Mouse (Mus musculus) left cerebral cortex, adult 8-10 months (tissue): ENCODE data around the gene Rcc1l. TPM values are rescaled to one million over a fixed set of nuclear protein-coding genes. Genes with fewer than 3 reads are reported as not detected.

Source experiments
- DNase-seq, 2 experiments: peaks; one replicate each; pipeline ENCODE4 v3.0.0; 2022; ENCODE audit warnings: low spot score in 2 of 2
- total RNA-seq, 4 experiments: library from RNA; stranded (reverse); gene quantifications; 2 replicates each; pipeline ENCODE4 v1.2.4; 2022

Rcc1l gene
- total RNA-seq, 4 experiments from 2014 or later = 15.5 to 21.2 (median 16.8) TPM

DNA sequence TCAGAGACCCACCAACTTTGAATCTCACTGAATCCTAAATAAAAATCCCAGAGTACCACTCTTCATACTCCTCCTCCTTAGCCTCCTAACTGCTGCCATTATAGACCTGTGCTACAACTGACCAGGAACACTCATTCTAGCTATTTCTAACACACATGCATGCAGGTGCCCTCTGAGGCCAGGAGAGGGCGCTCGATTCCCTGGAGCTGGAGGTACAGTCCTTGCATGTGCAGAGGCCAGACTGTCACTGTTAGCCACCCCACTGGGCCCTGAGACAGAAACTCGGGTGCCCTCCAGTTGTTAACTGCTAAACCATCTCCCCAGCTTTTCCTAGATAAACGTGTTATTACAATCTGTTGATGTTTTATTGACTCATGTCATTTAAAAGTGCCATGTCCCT lies 3.4 kb downstream of the Rcc1l start:
- DNase-seq = no peak

DNA sequence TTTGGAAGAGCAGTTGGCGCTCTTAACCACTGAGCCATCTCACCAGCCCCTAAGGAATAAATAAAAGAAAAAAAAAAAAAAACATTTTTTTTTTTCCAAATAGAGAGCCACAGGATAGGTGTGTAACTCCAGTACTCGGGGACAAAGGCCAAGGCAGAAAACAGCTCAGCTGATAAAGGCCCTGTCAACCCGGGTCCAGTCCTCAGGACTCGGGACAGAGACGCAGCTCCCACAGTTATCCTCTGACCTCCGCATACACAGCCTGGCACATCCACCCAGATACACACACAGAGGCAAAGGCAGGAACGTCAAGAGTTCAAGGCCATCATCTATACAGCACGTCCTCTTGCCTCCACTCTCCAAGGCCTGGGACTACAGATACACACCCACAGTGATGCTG lies 6.4 kb downstream of the Rcc1l start:
- no peak for DNase-seq

DNA sequence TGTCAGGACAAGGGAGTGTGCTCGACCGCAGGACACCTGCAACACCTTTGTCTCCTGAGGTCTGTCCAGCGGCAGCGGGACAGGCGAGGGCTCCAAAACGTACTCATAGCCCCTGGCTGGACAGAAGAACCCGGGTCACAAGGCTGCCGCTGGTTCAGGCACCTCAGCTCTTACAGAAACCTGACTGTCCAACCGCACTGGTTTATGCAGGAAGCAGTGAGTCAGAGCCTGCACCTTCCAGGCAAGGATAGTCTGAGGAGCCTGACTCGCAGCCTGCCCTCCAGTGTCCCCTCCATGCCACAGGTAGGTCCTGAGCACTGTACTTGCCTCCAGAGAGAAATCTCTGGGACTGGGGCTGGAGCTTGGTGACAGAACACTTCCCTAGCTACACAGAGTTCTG lies 7.3 kb downstream of the Rcc1l start:
- DNase-seq = no peak

DNA sequence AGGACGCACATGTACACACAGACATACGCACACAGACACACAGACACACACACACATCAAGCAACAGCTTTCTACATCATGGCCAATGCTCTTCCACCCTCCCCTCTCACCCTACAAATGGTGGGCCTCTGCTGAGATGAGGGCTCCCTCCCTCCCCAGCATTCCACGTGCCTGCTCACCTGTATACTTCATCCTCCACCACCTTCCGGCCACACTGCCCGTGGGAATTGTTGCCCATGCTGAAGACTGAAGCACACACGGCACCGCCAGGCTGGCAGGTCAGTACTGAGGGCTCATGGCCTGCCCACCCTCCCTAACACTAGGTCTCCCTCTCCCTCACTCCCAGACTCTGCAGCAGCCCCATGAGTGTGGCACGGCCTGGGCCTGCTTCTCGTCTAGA lies 8.5 kb downstream of the Rcc1l start:
- no peak for DNase-seq

DNA sequence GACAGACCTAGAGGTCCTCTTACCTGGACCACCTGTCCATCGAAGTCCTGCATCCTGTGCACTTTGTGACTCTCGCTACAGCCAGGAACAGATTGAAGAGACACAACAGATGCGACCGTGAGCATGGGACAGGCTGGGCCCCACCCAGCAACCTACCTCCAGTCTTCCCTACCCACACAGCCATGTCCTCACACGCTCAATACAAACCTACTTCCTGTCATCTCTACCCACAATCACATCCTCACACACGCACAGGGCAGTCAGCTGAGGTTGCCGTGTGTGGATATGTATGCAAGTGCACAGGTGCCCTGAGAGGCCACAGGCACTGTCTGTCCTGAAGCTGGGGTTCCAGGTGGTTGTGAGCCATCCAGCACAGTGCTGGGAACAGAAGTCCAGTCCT lies 9.9 kb downstream of the Rcc1l start:
- no peak for DNase-seq

DNA sequence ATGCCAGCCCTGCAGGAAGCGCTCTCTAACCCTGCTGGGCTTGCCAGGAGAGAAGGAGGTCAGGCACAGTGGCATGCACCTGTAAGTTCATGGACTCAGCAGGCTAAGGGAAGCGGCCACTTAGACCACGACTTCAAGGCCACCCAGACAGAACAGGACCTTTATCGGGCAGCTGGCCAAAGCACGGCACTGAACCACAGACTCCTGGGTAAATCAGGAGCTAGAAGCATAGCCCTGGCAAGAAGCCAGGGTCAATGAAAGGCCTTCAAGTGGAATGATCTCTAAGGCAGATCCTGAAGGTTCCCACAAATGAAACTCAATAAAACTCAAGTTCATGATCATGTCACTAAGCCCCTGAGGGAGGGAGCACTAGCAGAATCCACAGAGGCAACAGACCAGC lies 11.9 kb downstream of the Rcc1l start:
- DNase-seq = no peak

DNA sequence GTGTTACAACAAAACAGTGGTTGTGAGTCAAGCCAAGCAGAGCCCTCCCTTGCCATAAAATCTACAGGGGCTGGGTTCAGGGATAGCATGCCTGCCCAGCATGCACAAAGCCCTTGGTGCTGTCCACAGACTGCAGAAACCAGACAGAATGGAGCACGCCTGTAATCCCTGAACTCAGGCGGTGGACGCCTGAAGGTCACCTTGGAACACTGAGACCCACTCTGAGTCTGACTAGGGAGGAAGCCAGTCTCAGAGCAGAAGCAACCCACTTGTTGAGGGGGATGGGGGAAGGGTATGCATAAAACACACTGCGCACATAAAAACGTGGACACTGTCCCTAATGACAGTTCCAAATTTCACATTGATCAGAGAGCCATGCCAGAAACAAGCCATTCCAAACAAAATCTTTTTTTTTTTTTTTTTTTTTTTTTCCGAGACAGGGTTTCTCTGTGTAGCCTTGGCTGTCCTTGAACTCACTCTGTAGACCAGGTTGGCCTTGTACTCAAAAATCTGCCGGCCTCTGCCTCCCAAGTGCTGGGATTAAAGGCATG lies 20.6 kb downstream of the Rcc1l start:
- DNase-seq = no peak

DNA sequence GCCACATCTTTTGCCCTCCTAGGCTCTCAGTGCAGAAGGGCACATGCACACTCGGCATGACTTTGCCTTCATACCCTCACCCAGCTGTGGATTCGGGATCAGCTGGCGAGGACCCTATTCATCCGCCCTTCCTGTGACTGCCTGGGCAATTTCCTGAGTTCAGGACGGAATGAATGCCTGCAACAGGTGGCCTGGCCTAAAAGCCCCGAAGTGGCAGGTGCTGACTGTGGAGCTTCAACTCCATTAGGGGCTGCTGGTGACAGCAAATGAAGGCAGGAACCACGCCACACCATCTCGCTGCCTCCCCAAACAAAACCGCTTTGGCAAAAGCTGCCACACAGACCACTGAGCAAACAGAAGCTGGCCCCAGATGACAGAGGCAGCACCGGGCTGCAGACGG lies 24.7 kb downstream of the Rcc1l start:
- DNase-seq = no peak

DNA sequence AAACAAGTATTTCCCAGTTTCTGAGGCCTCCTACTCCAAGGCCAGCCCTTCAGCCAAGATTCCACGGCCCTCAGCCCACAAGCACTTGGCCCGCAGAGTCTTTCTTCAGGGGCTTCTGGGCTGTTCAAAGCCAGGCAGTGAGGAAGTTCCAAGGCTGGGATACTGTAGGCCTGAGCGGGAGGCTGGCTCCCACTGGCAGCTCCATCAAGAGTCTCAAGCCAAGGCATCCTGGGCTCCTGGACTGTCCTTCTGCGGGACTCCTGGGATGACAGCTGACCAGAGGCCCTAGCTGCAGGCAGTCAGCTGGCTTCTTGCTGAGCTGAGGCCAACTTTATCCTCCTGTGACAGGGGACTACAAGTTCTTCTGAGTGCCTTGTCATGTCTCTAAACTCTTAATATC lies 28.4 kb downstream of the Rcc1l start:
- no peak for DNase-seq

DNA sequence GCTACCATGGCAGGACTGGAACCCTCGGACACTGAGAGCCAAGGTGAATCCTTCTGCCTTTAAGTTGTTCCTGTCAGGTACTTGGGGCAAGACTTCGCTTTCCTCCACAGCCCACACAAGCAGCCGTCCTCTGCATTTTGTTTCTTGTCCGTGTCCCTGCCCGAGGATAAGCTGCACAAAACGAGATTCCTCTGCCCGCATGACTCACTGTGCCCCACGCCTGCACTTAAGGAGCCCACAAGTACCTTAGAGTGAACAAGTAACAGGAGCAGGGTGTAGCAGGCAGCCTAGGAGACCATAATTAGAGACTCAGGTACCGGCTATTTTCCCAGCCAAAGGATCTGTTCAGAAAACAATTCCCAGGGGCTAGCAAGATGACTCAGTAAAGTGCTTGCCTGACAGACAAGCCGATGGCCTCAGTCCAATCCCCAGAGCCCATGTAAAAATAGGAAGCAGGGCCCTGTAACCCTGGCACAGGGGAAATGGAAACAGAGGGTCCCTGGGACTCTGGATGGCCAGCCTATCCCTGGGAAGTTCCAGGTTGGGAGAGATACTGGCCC lies 29.3 kb downstream of the Rcc1l start:
- DNase-seq = no peak

DNA sequence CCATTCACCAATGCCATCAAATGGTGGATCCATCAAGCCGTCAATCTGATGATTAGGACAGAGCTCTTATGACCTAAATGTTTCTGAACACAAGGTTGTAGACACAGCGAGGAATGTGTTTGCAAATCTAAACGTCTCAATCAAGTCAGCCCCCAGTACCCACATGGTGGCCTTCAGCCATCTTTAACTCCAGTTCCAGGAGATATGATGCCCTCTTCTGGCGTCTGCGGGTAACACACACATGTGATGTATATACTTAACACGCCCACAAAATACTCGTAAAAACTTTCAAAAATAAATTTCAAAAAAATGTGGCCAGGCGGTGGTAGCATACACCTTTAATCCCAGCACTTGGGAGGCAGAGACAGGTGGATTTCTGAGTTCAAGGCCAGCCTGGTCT lies 31.6 kb downstream of the Rcc1l start:
- no peak for DNase-seq

DNA sequence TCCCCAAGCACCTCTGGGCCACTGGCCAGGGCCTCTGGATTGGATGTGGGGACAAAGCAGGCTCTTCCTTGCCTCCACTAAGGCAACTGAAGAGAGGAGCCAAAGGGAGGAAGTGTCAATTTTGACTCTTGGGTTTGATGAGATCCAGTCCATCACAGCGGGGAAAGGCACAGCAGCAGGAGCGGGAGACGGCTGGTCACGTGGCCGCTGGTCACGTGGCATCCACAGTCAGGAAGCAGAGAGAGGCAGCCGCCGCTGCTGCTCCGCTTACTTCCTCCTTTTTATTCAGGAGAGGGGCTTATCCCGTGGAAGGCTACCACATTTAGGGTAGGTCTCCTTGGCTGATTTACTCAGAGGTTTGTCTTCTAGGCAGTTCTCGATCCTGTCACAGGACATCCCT lies 34.2 kb downstream of the Rcc1l start:
- no peak for DNase-seq

DNA sequence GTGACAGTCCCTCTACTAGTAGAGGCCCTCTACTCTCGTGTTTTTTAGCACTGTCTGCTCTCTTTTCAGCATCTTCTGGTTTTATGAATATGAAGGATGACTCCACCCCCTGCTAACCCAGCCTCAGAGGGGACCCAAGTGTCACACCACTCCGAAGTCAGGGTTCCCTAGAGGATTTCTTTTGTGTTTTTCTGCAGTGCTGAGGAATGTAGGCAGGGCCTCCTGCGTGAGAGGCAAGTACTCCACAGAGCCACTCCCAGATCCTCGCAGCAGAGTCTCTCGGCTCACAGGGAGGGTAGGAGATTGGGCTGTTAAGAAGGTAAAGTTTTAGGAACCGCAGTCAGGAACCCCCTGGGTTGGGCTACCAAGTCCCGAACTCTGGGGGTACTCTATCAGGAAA lies 35.3 kb downstream of the Rcc1l start:
- DNase-seq = no peak

DNA sequence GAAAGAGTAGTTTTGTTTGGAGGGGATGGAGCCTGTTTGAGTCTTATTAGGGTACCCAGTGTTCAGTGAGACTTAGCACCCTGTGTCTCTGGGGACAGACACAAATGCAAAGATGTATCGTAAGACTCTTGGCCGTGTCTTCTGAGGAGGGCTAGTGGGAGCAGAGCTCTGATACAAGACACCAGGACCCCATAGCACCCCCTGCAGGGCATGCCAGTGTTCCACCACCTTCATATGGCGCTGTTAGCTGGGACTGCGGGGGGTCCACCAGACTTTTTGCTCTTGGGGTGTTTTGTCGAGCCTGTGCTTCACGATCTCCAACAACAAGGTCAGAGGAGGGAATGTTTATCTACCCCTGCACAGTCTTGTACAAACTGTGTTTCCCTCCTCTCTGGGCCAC lies 37.1 kb downstream of the Rcc1l start:
- no peak for DNase-seq

DNA sequence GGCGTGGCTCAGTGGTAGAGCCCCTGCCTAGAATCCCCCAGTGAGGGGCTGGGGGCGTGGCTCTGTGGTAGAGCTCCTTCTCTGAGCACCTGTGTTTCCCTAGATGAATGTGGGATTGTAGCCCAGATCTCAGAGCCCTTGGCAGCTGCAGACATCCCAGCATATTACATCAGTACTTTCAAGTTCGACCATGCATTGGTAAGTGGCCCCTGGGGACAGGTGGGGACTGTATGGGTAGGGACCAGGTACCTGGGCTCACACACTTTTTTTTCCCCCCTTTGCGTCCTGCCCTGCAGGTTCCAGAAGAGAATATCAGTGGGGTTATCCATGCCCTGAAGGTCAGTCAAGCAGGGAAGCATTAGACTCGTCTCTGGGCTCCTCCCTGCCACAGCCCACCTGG lies 38.6 kb downstream of the Rcc1l start:
- no peak for DNase-seq

DNA sequence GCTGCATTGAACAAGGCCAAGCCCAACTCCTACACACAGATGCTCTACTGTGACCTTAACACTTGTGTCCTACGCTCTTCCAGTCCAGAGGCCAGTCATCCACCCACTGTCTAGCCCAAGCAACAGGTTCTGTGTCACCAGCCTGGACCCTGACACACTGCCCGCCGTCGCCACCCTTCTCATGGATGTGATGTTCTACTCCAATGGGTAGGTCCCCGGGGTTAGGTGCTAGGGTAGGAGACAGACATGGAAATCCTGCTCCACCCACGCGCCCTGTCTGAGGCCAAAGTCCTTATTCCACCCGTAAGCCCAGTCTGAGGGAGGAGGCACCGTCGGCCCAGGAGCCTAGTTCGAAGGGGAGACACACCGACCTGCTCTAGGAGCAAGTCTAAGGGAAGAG lies 40.6 kb downstream of the Rcc1l start:
- DNase-seq = no peak

DNA sequence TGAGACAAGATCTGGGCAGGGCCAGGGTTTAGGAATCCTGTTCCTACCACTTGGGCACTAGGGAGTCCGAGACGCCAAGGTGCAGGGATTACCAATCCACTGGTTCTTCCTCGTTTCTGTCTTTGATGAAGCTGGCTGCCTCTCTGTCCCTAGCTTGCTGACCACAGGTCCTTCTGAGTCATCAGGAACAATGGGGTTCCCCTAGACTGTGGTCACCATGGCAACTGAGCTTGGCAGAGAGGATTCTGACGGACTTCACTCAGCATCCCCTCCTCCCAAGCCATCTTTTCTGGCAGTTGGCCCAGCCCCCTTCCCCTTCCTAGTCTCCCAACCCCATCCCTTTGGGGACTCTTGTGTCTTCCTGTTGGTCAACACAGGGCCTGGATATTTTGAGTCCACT lies 45.0 kb downstream of the Rcc1l start:
- no peak for DNase-seq

DNA sequence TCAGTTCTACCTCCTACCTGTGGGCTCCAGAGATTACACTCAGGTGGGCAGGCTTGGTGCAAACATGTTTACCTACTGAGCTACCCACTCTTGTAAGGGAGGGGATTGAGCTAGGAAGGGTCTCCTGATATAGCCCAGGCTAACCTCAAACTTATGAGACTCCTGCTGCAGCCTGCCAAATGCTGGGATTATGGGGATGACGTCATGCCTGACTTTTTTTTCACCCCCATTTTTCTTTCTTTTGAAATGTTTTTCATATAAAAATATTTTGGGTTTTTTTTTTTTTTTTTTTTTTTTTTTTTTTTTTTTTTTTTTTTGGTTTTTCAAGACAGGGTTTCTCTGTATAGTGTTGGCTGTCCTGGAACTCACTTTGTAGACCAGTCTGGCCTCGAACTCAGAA lies 50.3 kb downstream of the Rcc1l start:
- no peak for DNase-seq

DNA sequence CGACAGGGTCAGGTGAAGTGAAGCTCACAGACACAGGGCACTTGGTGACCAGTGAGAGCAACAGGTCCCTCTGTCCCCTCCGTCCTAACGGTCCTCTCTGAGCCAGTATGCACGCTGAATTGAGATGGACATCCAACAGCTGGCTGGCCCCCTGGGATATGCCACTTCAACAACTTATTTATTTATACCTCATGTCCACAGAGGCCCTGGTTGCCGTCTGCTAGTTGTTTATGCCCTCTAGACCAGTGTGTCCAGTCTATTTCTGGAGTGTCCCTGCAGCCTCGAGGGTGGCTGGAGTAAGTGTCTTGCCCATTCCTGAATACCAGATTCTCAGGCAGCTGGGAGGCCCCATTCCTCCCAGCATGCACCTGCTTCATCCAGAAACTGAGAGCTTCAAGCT lies 52.7 kb downstream of the Rcc1l start:
- DNase-seq = no peak

DNA sequence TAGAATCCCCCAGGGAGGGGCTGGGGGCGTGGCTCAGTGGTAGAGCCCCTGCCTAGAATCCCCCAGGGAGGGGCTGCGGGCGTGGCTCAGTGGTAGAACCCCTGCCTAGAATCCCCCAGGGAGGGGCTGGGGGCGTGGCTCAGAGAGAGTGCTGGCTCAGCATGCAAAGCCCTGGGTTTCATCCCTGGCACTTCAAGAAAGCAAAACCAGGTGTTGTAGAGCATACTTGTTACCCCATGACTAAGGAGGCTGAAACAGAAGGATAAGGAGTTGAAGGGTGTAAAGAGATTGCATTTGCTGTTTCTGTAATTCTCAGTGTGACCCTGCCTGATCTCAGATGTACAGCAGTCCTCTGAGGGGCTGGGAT lies 54.7 kb downstream of the Rcc1l start:
- no peak for DNase-seq

DNA sequence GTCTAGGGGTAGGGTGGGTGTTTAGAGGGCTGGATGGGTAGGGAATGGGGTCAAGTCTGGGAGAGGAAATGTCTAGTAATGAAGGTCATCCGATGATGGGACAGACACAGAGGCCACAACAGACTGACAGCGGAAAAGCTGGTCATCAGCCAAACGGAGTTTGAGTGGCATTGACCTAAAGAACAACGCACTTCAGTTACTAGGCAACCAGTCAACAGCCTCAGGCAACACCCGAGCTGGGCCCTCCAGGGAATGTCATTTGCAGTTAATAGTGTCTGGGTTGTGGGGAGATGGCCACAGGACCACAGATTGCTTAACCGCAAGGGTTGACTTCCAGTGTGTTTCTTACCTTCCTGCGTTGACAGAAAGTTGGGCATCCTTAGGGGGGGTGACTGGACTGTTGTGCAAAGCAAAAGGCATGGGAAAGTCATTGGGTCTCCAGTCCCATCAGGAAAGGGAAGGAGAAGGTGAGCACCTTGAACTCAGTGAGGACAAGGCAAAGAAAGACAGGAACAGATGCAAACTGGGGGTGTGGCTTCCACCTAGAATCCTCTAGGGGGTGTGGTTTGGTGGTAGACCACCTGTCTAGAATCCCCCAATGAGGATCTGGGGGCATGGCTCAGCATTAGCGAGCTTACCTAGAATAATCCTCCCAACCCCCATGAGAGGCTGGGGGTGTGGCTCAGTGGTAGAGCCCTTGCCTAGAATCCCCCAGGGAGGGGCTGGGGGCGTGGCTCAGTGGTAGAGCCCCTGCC lies 55.3 kb downstream of the Rcc1l start:
- no peak for DNase-seq

DNA sequence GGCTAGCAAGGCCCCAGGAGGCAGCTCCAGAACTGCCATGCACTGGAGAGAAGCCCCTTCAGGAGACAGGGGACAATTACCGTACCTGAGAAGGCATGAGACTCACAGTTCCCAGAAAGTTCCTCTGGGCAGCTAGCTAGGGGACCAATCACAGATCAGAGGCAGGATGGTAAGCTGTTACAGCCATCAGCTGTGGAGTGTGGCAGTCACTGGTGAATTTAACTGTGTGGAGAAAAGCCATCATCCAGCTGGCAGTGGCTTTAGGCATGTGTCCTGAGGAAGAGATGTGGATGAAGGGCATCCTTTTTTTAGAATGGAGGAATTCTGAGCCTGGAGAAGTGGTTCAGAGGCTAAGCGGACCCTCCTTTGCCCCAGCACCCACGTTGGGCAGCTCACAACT lies 56.4 kb downstream of the Rcc1l start:
- DNase-seq = no peak

DNA sequence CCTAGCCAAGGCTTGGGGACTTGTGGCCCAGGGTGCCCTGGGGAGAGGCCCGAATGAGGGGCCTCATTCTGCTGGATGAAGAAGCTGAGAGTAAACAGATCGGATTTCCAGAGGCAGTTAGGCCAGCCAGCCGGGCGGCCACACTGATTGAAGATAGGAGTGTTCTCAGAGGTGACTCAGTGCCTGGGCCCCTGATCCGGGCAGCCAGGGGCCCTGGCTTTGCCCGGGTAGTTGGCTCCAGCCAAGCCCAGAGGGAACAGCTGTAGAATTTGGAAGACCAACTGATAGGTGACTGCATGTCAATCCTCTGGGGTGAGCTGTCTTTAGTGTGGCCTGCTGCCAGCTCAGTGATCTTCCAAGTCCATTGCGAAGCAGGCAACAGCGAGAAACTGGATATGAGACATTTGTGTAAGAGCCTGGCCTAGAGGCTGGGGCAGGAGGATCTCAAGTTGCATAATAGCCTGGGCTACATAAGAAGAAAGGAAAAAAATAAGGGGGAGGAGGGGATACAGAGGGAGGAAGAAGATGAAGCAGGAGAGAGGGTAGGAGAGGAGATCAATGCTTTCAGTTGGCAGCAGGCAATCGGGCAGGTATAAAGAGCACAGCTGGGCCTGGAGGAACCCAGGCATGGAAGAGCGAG lies 57.0 kb downstream of the Rcc1l start:
- DNase-seq = no peak
